Mouse (Mus musculus): ENCODE results near the gene Tubd1.

Gene Tubd1

DNA sequence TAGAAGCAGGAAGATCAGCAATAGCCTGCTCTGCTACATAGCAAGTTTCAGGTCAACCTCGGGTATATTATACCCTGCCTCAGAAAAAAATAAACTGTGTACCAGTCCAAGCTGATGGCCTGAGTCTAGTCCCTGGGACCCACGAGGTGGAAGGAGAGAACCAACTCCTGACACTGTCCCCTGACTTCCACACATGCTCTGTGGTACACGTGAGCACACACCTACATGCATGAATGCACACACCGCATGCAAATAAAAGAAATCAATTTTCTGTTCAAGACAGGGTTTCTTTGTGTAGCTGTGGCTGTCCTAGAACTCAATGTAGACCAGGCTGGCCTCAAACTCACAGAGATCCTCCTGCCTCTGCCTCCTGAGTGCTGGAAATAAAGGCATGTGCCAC is 13.5 kb downstream of the Tubd1 start:
- DNase-seq (ENCODE audit: low spot score in 2 of 2), result no peak

DNA sequence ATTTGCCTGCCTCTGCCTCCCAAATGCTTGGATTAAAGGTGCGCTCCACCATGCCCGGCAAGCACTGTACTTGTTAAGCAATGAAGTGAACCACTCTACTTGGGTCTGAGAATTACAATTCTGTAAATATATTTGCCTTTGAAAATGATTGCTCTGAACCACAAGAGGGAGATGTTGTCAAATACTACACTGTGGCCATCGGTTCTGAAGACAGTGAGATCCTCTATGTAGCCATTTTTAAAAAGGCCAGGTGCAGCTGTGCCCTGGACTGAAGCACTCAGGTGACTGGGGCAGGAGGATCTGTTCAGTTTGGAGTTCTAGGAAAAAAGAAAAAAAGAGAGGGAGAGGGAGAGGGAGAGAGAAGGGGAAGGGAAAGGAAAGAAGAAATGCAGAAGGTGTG is 23.6 kb downstream of the Tubd1 start:
- no peak for DNase-seq (ENCODE audit: low spot score in 2 of 2)

DNA sequence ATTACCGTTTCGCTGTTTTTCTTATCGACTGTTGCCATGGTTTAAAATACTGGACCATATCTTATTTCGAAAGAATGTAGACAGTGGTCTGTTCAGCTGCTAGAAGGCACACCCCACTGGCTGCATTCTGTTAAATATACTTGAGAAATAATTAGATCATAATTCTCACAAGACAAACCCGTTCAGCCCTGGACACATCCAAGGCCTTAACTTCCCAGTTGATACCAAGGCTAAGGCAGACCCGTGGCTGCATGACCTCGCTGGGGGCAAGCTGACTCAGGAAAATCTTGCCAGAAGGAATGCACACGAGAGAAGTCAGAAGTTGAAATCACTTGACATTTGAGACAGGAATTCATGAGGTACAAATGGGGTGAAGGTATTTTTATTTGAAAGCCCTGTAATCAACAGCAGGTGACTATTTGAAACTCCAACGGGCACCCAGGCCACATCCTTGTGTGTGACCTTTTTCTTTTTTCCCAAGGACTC is 25.5 kb downstream of the Tubd1 start:
- no peak for DNase-seq (ENCODE audit: low spot score in 2 of 2)

DNA sequence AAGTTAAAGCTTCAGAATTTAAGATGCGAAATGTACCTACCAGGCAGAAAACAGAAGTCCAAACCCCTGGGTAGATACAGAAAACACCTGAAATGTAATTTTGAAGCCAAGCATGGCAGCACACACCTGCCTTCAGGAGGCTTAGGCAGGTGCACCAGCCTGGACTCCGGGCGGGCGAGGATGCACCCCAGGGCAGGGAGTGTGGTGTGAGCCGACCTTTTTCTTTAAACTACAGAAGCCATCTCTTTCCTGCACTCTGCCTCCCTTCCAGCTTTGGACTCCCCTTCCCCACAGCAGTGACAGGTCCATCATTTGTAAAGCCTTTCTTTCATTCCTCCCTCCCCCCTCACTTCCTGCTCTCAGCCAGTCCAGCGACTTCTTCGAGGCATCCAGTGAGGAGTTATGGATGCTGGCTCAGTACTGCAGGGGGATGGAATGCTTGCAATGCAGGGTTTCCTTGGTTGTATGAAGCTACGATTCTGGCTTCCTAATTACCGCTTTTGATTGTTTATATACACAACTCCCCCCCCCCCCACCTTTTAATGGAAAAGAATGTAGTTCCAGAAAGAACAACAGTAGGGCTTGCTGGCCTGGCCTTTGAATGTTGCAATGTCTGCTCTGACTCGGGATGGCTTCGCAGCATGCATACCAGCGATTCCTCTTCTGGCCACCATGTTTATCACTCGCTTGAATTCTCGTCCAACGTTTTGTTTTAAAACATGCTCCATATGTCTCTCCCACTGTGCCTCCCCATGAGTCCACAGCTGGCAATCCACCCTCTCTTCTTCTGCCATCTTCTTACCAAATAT is 26.5 kb downstream of the Tubd1 start:
- DNase-seq (ENCODE audit: low spot score in 2 of 2), result no peak

DNA sequence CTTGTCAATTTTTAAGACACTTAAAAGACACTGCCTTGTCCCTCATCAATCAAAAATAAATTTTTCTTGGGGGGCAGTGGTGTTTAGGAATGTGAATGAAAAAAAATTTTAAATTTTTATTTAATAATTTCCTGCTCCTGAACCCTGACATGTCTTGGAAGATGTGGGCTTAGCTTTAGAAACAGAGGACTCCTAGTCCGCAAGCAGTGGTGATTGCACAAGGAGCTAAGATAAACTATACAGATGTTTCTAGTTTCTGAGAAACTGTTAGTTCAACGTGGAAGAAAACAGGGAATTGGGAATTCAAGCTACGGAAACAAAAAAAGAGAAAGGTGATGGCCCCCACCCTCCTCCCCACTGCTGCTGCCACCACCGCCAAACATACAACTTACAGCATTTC is 27.1 kb downstream of the Tubd1 start:
- no peak for DNase-seq (ENCODE audit: low spot score in 2 of 2)

DNA sequence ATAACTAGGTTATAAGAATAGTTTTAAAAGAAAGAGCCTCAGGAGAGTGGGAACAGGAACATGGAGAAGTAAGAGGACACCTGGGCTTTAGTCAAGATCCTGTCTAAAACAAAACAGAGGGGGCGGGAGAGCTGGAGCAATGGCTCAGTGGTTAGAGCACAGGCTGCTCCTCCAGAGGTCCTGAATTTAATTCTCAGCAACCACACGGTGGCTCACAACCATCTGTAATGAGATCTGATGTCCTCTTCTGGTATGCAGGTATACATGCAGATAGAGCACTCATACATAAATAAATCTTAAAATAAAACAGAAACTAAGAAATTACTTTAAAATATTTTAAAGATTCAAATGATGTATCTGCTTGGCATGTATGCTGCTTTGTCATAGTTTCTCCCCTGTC is 27.8 kb downstream of the Tubd1 start:
- DNase-seq (ENCODE audit: low spot score in 2 of 2), result no peak

DNA sequence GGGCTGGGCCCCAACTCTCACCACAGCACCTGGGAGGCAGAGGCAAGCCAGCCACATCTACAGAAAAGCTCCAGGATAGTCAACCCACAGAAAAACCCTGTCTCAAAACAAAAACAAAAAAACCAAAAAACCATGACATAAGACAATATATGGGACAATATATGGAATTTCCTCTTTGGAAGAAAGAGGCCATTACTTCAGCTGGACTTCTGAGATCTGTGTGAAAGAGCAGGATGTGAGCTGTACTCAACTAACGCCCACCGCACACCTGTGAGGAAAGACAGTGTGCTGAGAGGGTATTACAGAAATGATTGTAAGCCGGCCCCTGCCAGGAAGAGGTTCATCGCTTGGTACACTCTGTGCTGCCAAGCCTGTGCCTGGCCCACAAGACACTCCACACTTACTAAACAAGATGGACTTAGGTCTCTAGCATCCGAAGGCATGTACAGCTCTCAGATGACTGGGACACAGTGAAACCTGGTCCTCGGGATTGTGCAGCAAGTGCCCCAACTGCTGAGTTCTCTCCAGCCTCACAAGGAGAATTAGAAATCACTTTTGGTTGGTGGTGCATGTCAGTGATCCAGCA is 28.9 kb downstream of the Tubd1 start:
- no peak for DNase-seq (ENCODE audit: low spot score in 2 of 2)

DNA sequence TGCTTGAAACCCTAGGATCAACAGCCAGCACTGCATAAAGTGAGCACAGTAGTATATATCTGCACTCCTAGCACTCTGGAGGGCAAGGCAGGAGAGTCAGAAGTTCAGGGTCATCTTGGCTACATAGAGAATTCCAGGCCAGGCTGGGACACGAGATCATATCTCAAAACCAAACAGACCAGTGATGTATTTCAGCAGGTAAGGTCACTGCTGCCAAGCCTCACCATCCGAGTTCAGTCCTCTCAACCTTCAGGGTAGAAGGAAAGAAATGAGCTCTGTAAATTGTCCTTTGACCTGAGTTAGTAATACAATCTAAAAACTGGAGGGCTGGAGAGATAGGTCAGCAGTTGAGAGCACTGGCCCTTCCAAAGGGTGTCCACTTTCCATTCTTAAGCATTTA is 29.6 kb downstream of the Tubd1 start:
- no peak for DNase-seq (ENCODE audit: low spot score in 2 of 2)

DNA sequence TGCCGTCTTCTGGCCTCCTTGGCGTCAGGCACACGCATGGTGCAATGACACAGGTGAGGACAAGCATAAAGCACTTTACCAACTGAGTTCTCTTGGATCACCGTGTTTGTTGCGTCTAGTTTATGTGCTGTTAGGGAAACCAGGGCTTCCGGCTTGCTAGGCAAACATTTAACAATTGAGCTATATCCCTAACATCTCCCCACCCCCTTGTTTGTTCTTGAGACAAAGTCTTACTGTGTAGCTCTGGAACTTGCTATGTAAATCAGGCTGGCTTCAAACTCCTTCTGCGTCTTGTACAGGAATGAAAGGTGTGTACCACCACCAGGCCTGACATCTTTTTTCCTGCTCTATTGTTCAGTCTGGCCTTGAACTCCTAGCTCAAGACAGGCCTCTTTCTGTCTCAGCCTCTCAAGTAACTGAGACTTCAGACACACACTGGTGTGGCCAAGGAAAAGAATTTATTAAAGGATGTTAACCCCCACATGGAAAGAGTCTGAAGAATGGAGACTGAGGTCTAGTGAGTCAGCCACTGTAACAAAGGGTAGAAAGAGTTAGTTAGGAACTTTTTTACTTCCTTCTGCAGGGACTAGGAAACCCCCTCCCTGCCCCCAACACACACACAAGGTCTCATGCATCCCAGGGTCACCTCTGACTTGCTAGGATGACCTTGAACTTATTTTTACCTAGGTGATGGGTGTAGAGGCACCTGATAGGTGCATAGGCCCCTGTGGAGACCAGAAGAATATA is 31.0 kb downstream of the Tubd1 start:
- no peak for DNase-seq (ENCODE audit: low spot score in 2 of 2)

DNA sequence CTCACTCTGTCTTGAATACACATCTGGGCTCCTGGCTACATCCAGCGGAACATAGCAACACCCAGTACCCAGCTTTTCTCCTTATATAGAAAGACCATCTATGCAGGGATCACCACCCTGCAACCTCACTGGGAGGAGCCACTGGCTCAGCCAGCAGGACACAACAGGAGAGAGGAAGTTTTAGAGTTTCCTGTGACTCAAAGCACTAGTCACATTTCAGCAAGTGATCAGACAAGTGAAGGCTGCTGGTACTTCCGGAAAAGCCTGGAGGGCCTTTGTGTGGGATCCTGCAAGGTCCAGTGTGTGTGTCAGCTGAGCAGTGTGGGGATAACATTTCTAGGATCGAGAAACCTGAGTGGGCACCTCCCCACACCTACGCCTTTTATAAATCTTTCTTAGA is 32.4 kb downstream of the Tubd1 start:
- DNase-seq (ENCODE audit: low spot score in 2 of 2), result peak; percentile 64 to 81

DNA sequence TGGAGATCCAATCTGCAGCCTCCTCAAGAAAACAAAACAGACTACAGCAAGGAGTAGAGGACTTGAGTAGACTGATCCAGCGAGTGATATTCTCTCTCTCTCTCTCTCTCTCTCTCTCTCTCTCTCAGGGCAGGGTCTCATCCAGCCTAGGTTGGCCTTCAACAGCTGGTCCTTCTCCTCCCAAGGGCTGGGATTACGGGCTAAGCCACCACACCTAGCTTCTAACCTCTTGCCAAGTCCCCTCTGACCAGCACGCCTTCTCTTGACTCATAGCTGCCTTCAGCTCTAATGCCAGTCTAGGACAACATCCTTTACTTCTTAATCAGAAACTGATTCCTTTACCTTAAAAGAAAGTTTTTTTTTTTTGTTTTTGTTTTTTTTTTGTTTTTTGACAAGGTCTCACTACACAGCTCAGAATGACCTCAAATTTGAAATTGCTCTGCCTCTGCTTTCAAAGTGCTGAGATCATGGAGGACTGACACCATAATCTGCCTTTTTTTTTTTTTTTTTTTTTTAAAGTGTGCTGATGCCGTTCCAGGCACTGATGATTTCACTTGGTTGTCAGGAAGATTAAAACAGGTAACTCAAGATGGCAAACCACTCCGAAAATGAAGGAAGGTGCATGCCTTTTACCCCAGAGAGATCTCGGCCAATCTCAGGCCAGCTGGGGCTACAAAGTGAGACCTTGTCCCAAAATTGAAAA is 33.5 kb downstream of the Tubd1 start:
- no peak for DNase-seq (ENCODE audit: low spot score in 2 of 2)

DNA sequence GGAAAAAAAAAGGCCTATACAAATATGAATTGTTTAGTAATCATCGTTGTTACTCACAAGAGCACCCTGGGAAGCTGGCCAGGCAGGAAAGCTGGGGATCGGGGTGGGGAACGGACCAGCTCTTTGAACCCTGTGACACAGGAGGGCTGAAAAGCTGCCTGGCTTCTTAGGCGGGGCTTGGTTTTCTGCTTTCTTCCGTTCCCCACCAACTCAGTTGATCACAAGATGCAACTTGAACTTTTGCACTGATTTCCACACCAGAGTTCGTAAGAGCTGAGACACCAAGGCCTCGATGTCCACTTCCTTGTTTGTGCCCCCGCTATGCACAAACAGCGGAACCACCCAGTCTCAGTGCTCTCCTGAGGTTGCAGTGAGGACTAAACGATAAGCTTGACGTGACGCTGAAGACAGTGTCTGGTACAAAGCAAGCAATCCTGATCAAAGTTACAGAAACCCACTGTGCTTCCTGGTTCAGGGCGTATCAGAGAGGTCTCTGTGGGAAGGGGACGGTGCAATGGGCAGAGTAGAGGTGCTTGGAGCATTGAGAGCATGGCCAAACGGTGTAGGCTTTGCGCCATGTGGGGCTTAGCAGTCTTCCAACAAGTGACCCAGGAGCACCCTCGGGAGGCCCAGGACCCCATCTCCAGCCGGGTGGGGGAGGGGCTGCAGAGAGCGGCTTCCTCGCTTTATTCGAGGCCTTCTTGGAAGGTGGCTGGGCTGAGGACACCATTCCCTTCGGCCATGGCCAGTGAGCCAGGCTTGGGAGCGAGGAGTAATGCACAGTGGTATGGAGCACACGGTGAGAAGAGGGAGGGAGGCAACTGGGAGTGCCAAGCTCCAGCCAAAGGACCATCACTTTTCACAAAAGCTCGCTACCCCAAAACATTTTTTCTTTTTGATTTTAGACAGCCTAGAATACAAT is 34.3 kb downstream of the Tubd1 start:
- peak; percentile 77 to 83 for DNase-seq (ENCODE audit: low spot score in 2 of 2)

DNA sequence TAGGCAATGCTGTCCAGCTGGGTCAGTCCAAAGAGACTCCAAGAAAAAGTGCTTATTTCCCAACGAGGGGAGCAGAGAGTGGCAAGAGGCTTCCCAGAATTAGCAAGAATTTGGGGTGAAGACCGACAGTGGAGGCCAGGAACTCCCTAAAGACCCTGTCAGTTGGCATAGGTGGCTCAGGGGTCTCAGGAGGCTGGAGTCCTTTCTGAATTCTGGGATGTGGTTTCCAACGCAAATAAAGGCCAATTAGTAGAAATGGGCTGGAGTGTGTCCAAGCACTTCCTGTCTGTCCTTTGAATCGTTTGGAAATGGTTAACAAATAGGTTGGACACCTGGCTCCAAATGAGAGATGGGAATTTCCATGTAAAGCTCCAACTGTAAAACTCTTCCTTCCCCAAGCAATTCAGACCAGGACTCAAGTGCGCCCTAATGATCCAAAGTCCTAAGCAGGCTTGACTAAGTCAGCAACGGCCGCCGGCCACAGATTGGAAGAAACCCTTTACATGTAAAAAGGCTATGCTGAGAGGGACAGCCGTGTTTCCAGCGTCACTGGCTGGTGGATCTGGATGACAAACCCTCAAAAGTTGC is 35.0 kb downstream of the Tubd1 start:
- no peak for DNase-seq (ENCODE audit: low spot score in 2 of 2)

DNA sequence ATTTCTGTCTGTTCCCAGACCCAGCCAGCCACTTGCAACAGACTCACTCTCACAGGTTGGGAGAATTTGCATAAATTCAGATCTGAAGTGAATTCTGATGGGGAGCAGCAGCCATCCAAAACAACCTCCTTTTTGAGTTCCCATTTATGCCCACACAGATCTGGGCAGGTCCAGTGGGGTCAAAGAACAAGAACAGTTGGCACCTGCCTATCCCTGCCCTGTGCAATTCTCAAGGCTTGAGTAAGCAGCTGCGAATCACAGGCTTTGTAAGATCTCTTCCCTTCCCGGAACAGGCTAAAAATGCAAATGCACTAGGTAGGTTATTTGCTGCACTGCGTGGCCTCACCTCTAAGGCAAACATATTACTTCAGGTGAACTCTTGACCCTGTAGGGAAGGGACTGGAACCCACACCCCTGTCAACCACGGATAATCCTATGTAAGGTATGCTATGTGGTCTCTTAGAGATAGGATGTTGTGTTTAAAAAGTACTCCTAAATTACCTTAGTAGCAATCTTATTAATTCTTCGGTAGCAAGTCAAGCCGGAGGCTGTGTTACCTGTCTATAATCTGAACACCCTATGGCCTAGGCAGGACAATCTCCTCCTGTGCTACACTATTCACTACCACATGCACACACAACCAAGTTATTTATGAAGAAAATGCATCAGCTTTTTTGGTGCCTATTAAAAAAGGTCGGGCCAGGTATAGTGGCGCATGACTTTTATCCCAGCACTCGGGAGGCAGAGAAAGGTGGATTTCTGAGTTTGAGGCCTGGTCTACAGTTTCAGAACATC is 35.7 kb downstream of the Tubd1 start:
- no peak for DNase-seq (ENCODE audit: low spot score in 2 of 2)

DNA sequence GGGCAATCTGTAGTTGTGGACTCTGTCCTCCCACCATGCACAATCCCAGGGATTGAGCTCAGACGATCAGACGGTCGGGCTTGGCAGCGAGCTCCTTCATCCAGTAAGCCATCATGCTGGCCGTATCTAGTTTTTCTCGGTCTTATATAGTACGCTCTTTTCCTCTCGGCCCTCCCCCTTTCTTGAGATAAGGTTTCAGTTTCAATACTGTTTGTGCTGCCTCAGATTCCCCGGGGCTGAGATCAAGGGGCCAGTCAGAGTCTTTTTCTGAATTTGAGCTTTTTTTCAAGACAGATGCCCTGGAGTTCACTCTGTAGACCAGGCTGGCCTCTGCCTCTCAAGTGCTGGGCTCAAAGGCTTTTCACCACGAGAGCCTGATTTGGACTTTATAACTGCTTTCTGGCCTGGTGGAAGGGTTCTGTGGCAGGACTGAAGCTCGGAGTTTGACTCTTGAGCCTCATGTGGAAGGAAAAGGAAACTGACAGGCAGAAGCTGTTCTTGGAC is 36.5 kb downstream of the Tubd1 start:
- peak; percentile 72 to 75 for DNase-seq (ENCODE audit: low spot score in 2 of 2)

DNA sequence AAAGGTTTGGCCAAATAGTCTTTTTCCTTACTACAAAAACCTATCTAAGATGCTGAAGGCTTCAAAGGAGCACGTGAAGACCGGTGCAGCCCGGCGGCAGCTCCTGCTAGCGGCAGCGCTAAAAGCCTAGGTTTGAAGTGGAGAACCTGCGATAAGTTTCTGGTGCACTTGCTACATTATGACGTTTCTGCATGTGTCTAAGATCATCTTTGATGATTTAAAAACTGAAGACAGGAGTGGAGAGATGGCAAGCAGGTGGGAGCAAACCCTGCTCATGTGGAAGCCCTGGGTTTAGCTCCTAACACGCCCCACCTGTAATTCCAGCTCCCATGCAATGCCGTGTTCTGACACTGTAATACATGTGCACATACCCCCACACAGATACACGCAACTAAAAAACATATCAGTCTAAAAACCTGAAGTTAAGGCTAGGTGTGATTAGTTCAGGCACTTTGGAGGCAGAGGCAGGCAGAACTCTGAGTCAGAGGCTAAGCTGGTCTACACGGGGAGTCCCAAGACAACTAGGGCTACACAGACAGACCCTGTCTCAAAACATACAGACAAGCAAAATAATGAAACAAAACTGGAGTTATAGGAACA is 37.3 kb downstream of the Tubd1 start:
- no peak for DNase-seq (ENCODE audit: low spot score in 2 of 2)

DNA sequence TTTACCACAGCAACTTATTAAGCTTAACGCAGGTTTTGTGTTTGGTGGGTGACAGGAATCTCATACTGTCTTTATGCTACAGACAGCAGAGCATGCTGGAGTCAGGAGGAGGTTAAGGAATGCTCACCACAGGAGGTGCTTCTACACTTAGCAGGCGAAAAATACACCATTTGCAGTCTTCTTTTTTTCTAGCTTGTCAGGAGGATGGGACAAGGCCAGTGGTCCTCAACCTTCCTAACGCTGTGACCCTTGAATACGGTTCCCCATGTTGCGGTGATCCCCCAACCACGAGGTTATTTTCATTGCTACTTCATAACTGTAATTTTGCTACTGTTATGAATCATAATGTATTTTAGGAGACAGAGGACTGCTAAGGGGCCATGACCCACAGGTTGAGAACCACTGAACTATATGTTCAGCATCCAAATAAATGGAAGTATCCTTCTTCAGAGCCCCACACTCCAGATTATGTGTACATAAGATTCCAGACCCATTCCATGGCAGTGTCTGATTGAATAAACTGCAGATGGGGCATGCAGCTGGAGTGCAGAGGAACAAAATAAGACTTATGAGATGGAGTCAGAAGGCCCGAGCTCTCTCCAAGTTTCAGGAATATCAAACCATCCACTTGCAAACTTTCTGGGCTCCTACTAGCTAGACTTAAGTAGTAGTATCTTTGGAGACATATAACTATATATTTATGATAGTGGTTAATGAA is 37.9 kb downstream of the Tubd1 start:
- DNase-seq (ENCODE audit: low spot score in 2 of 2), result no peak

DNA sequence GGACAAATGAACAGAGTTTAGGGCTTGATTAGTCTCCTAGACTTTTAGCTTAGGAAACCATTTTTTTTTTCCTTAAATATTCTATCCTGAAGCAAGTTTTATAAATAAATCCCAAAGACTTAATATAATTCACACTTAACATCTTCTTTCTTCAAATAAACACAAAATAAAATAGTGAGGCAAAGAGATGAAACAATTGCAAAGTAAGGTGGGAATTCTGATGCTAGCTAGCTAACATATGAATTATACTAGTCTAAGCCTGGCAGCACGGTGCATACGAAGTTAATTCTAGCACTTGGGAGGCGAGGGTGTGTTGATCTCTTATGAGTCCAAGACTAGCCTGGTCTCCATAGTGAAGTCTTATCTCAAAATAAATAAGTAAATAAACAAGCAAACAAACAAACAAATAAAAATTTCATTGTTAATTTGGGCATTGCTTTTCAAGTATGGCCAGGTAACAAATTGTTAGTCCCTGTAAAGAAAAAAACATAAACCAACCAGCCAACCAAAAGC is 38.6 kb downstream of the Tubd1 start:
- no peak for DNase-seq (ENCODE audit: low spot score in 2 of 2)
